Mouse (Mus musculus) telencephalon, adult 2 months (tissue): ENCODE data around the gene Plekhg3.

Source experiments
- DNase-seq: peaks from one replicate; pipeline ENCODE4 v3.0.0-alpha.2; 2011; ENCODE audit warnings: low read depth, low spot score

The Plekhg3 gene

DNA sequence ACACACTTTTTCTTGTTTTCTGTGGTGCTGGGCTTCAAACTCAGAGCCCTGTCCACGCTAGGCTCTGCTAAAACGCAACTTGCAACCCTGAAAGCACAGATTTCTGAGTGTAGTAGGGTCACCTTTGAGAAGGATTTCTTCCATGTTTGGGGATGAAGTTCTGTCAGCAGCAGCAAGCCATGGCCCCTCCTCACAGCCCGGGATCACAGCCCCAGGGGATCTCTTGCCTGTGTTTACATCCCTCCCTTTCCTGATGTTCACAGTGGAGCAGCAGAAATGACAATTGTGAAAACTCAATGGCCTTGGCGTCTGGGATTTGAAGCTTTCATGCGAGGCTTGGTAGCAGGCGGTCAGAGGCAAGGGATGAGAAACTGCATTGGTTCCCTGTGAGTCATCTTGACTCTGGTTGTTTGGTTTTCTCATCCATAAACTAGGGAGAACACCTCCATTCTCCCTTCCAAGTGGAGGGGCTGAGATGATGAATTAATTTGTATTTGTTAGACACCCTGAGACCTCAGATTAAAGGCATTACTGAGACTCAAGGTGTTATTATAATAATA is at the start of gene Plekhg3:
TSS of gene Plekhg3 (plus strand) at position 312 of the 560 bp plus-strand sequence.
- DNase-seq: no peak

DNA sequence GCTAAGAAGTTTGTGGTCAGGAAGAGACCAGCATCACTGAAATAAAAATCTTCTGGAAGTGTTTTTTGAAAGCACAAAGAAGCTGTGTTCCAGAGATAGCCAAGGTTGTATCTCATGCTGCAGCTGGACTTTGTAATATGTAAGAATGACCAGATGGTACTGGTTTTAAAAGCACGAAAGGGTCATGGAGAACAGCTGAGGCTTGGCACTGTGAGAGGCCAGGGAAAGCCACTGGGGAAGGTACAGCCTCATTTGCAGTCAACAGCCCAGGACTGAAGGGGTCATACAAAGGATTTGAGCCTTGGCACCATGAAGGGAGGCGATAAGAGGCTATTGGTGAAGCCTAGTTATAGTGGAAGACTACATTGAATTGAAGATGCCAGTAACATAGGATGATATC is 48.2 kb upstream of the Plekhg3 start:
- DNase-seq: no peak

DNA sequence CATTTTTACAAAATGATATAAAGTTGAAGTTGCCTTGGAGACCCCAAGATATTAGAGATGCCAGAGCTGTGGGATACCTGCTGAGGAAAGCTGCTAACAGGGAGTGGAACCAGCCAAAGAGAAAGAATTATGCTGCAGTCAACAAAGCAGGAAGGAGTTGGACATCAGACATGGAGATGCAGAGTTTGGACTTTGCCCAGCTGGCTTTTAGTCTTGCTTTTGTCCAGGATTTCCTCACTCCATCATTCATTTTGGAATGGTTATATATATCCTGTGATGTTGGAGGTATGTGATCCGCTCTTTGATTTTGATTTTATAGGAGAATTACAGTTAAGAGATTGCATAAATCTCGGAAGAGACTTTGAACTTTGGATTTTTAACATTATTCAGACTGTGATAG is 47.7 kb upstream of the Plekhg3 start:
- DNase-seq: no peak

DNA sequence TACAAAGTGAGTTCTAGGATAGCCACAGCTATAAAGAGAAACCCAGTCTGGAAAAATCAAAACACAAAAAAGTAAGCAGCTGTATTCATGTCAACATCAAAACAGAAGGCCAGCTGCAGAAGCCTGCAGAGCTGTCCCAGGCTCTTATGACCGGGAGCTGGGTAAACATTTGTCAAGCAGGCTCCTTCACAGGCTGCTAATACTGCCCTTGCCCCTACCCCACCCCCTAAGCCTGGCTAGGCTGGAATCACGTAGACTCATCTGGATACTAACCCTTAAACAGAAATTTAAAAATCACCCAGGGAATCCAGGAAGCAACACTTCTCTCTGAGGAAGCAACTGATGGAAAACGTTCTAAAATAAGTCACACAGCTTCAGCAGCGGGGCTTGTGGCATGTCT is 45.8 kb upstream of the Plekhg3 start:
- no peak for DNase-seq

DNA sequence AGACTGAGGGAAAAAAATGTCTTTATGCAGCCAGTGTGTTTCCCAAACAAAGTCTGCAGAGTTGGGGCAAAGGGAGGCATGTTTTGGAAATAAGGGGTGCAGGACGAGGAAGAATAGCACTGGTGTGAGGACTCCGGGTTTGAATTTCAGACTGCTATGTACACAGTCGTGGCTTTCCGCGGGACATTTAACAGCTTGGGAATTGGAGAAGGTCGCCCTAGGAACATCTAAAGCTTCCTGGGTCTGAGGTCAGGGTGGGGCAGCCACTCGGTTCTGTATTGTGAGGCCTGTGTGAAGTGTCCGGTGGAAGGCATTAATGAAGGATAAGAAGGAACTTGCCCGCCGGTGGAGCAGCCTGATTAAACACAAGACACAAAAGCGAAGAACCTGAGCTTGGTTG is 45.3 kb upstream of the Plekhg3 start:
- no peak for DNase-seq

DNA sequence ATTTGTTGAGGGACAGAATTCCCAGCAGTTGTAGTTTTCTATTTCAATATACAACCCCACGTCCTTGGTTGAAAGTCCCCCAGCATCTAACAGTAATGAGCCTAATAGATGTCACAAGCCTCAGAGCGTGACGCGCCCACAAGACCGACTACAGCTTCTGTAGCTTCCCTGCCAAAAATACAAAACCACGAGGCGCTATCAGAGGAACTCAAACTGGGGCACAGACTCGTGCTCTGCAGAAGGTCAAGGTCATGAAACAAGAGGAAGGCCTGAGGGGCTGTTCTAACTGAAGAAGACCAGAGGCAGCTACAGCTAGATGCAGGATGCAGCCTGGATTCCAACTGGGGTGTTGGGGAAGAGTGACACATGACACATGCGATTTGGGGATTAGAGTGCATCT is 43.7 kb upstream of the Plekhg3 start:
- DNase-seq: no peak

DNA sequence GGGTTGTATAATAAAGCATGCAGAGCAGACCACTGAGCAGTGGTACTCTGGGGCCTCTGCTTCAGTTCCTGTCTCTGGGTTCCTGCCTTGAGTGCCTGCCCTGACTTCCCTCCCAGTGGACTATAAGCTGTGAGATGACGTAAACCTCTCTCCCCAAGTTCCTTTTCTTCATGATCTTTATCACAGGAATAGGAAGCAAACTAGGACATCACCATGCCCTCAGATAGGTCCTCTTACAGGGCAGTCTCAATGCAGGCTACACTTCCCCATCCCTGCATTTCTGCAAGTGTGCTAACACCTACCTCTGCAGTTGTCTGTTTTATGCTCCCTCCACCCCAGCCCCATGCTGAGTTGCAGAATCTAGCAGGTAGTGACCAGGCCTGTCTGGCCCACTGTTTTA is 39.9 kb upstream of the Plekhg3 start:
- DNase-seq: no peak

DNA sequence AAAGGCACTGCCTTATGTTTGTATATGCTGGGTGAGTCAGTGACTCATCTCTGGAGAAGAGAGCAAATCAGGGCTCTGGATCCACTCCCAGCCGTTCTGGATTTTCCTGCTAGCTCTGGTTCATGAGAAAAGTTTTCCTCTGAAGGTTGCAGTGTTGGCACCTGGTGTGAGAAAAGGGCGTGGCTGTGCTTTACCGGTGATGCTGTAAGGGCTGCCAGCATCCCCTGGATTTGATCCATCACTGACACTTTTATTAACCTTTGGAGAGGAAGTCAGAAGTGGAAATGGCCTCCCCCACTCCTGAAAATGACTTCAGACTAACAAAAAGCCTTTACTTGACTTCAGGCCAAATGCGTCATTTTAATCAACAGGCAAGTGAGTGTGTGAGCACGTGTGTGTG is 37.2 kb upstream of the Plekhg3 start:
- peak; percentile 49 for DNase-seq

DNA sequence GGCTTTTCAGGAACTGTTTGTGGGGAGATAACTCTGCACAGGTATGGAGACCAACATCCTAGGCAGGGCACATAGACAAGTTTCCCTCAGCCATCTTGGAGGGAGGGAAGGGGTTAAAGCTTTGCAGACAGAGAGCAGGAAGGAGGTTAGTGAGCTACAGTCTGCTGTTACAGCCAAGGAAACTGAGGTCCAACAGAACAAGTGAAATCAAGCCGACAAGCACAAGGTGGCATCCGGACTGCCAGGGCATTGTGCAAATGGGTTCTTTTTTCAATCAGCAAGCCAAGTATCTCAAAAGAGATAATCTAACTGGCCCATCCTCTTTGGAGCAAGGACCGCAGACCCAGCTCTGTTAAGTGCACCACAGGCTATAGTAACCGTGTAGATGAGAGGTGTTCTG is 35.3 kb upstream of the Plekhg3 start:
- no peak for DNase-seq

DNA sequence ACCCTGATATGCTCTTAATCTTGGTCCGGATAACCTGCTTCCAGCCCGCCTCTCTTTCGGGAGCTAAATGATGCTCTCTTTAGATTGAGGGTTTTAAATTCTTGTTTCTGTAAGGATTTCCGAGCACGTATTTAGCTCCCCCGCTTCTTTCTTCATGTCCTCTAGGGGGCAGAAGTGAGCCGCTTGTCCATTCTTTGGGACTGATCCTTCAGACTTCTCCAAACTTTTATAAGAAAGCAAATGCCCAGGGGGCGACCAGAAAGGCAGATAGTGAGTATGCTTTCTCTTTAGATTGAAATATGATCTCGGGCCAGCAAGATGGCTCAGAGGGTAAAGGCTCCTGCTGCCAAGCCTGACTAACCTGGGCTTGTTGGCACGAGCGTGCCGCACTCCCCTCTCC is 34.4 kb upstream of the Plekhg3 start:
- no peak for DNase-seq

DNA sequence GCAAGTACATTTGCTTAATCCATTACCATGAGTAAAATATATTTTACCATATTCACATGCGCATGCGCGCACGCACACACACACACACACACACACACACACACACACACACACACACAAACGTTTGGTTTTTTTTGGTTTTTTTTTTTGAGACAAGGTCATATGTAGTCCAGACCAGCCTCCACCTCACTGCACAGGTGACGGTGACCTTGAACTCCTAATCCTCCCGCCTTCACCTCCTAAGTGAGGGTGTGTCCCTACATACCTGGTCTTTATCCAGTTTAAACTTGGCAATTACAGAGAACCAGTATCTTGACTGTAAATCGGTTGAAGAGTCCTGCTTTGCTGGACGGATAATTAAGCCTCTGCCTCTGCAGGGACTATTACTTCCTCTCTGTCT is 31.4 kb upstream of the Plekhg3 start:
- no peak for DNase-seq

DNA sequence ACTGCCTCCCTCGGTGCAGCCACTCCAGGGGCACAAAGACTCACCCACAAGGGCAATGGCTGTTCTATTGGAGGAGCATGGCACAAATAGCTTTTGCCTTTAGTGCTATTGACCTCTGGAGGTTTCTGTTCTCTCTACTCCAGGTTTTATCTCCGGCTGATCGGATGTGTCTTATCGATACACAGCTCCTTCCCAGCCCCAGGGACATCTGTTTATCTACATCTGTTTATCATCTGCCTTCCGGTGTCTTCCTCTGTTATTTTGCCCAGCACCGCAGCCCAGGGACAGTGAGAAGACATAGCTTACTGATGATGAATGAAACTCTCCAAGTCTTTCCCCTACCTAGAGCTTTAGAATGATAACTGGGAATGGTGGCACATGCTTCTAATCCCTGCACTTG is 30.6 kb upstream of the Plekhg3 start:
- no peak for DNase-seq

DNA sequence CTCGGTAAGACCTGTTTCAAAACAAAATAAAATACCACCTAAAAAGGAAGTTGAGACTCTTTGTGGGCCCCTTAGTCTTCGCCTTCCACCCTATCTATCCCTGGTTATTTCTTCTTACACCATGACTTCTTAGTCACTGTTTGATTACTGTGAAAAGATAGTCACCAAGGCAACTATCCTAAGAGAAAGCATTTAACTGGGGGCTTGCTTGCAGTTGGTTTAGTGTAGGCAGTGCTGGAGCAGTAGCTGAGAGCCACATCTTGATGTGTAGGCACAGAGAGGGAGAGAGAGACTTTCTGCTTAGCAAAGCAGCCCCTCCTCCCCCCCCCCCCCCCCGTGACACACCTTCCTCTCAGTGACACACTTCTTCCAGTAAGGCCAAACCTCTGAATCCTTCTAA is 29.8 kb upstream of the Plekhg3 start:
- peak; percentile 28 for DNase-seq

DNA sequence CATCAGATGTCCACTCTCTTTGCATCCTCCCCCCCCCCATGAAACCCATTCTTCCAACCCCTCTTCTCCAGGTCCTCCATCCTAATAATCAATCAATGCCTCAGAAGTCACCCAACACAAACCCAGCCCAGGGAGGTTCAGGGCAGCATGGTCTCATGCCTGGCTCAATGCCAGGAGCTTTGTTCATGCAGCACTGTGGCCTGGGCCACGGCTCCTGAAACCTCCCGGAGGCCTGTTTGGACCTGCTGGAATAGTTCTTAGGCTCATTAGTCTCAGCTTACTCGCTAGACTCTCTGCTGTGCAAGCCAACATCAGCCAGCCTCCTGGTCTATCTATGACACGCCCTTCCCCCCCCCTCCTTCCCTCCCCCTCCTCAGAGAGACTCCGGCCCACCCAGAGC is 27.7 kb upstream of the Plekhg3 start:
- DNase-seq: no peak

DNA sequence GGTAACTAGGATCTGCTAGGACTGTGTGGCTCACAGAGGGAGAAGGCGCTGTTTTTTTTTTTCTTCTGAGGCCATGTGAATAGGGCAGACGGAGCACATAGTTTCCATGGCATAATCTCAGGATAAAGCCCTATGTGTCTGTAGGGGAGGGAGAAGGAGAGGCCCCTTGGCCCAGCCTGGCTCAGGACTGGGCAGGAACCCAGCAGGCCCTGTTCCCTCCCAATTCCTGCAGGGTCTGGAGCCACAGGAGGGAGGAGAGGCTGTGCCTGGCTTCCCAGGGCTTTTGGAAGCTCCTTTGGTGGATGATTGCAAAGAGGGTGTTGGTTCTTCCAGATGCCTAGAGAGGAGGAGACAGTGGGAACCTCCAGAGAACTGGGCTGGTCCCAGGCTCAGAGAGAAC is 24.2 kb upstream of the Plekhg3 start:
- no peak for DNase-seq

DNA sequence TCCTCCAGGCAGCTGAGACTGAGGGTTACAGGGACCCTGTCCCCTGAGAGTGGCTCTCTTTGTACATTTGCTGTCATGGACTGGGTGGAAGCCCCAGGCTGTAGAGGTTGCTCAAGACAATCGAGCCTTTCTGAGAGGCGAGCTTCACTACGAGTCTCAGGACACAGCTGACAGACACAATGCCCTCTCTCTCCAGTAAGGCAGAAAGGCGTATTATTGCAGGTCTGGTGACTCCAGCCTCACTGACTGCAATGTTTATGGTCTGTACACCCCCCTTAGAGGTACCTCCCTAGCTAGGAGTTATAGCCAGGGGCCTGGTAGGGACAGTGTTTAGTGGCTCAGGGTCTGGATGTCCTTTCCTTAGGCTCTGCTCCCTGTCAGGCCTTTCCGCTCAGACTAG is 22.9 kb upstream of the Plekhg3 start:
- DNase-seq: peak; percentile 45

DNA sequence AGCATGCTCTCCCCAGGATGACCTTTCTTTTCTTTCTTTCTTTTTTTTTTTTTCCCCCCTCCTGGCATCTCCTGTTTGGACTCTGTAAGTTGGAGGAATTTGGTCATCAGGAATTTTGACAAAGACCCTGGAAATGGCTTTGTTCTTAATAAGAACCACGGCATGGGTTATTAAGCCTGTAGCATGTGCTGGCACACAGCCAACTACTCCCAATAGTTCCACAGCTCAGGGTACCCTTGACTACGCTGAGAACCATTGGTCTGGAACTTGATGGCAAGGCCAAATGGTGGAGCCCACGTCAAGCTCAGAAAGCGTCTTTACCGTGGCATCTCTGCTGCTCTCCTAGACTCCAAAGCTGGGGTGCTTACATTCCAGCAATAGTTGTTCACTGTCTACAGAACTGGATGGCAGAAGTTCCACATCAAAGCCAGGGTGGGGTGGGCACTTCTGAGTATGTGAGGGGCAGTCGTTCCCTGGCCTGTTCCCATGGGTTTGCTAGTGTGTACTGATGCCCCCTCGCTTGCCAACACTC is 21.7 kb upstream of the Plekhg3 start:
- no peak for DNase-seq

DNA sequence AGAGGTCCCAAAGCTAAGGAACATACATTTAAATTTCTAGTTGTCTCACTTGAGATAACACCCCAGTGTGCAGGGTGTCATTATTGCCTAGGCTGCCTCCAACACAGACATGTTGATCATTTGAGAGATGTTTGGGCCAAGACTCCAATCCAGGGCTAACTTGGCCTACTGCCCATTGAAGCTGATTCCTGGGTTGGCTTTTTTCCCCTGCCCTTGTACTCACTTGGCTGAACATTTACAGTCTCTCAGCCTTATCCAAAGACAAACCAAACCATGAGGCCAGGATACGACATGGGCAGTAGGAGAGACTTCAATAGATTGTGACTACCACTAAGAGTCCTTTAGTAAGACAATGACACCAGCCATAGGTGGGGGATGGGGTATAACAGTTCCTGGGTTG is 18.0 kb upstream of the Plekhg3 start:
- no peak for DNase-seq

DNA sequence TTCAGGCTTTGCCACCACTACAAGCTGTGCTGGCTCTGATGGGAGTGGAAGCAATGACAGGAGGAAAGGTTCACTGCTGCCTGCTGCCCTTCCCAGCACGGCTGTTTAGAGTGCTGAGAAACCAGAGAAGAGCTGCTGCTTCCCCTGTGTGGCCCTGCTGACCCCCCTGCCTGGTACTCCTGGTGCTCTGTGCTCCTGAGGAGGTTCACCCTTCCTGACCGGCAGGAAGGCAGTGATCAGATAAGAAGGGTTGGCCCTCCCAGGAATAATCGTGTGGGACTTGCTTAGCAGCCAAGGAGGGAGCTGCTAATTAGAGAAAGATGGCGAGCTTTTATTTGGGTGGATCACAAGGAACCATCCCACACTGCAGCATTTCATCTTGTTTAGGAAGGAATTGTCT is 15.8 kb upstream of the Plekhg3 start:
- no peak for DNase-seq

DNA sequence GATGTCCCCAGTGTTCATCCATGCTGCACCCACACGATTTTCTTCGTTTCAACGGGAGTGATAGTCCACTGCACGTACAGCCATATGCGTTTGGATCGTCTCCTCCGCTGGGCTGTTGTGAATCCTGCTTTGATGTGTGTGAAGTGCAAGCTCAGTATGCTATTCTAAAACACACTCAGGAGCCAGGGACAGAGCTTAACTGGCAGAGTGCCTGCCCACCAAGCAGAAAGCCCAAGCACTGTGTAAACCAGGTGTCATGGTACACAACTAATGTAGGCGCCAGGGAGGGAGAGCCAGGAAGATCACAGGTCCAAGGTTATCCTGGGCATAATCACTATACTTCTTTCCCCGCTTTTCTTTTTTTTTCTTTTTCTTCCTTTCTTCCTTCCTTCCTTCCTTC is 12.7 kb upstream of the Plekhg3 start:
- no peak for DNase-seq

DNA sequence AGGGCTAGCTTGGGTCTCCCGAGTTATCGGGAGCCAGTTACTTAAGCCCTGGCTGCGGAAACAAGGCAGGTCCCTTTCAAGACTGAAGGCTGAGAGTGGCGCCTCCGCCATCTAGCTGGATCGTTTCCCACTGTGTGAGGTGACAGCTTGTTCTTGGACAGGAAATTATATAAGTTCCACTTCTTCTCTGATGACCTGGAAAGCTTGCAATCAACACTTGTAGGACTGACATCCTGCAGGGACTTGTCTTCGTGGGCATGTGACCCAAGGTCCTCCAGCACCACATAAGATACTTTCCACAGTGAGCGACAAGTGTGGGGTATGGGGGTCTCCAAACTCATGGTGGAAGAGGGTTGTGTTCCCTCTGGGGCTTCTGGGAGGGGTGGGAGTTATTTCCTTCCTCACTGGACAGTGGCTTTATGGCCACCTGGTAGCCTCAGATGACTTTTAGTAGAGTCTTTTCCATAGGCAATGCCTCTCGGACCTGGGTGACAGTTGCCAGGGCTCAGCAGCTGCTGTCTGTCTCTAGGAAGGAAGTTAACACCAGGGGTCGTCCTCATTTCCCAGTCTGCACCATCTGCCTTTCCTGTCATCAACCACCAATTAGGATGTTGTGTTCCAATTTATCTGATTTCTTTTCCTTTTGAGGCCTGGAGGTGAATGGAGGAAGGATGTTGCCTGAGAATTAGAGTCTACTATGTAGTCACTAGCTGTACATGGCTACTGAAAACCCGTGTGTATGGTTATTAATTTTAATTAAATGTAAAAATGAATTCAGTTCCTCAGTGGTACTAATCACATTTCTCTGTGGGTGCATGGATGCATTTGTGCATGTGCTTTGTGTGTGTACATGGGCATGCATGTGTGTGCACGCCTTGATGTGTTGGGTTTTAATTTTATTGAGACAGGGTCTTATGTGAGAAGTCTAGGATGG is 11.5 kb upstream of the Plekhg3 start:
- no peak for DNase-seq

DNA sequence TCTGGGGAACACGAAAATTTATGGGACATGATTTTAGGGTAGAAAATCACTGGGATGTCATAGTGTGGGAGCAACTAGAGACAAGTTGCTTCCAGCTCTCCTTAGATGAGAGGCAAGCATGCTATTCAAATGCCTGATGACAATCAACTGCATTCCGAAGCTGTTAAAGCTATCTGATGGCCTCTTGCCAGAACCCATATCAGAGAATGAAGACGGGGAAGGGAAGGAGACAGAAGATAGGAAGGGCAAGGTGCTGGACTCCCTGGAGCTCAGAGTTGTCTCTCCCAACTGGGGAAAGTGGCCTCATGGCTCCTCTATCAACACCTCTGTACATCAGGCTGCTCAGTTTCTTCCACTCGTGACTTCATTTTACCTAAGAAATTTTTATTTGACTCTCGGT is 7.0 kb upstream of the Plekhg3 start:
- DNase-seq: no peak

DNA sequence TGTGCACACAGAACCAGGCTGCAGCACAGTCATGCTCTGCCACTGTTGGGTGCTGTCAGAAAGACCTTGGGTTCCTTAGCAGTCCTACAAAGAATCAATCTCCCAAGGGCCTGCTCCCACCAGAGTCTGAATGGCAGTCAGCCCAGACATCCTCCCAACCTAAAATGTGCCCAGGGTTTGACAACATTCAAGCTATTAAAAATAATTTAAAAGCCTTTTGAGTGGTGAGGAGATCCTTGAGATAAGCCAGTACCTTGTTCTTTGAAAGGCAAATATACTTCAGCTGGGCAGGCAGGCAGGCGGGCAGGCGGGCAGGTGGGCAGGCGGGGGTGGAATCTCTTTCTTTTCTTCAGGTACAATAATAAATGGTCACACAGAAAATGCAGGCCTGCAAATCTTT is 5.8 kb upstream of the Plekhg3 start:
- no peak for DNase-seq
